Mouse (Mus musculus): ENCODE measurements around the gene Sphkap. TPM values are rescaled to one million over a fixed set of nuclear protein-coding genes. Genes with fewer than 3 reads are reported as not detected.

Gene Sphkap
- polyA plus RNA-seq, 1 experiment from 2014 or later: 24.3 TPM

DNA sequence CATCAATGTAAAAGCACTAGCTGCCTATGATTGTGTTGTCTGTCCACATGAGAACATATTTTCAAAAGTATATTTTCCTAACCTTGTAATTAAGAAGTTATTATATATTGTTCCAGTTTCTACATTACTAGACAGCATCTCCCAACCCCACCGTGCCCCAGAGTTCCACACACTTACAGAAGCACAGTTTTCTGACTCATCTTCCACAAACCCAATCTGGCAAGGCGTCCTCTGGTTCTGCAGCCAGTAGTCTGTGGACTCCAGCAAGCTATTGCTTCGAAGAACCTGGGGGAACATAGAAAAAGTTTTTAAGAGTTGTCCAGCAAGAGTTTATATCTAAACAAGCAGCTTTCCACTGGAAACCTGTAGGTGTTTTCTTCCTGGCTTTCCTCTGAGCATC is 68.6 kb downstream of the Sphkap start:
- Histone ChIP-seq H3K27me3 (ENCODE audit: control insufficient read depth, insufficient read depth, low read length) (no peaks in the 10 kb centered on the region), H3K9me3 (ENCODE audit: control insufficient read depth, low read length) (no peaks in the 10 kb centered on the region; the same call in 1 of the 2 replicates), H3K9ac (replicated peaks; ENCODE audit: low read depth, low read length) (no peak overlapping the region), H3K4me1 (ENCODE audit: control insufficient read depth, insufficient read depth, low read length) (no peaks in the 10 kb centered on the region), H3K4me3 (ENCODE audit: low read depth, low read length) (no peak overlapping the region), H3K36me3 (ENCODE audit: control insufficient read depth, insufficient read depth, low read length) (no peaks in the 10 kb centered on the region), H3K27ac (ENCODE audit: low read depth, low read length) (no peak overlapping the region), H3K4me2 (ENCODE audit: low read depth, low read length) (no peak overlapping the region)
- 89% methylated on average over 3 of the region's 3 CpGs for WGBS
- no peak for ATAC-seq (ENCODE audit: low read depth)

DNA sequence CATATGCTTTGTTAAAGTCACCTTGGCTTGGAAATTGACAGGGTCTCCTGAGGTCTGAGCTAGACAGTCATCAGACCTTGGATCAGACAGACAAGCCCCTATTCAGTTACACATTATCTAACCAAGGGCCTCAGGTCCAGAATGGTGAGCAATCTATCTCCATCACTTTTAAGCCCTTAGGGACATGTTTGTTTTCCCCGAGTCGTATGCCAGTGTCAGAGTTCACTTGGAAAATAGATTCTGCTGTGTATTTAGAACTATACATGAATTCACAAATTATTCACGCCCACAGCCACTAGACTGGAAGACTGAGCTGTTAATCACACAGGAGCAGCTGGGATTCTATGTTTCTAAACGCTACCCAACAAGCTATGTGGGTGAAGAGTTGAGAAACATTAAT is 91.1 kb downstream of the Sphkap start:
- Histone ChIP-seq H3K36me3 (ENCODE audit: control insufficient read depth, insufficient read depth, low read length) (no peaks in the 10 kb centered on the region), H3K4me2 (ENCODE audit: low read depth, low read length) (no peak overlapping the region), H3K4me1 (ENCODE audit: control insufficient read depth, insufficient read depth, low read length) (no peaks in the 10 kb centered on the region), H3K27ac (ENCODE audit: low read depth, low read length) (no peak overlapping the region), H3K27me3 (ENCODE audit: control insufficient read depth, insufficient read depth, low read length) (no peaks in the 10 kb centered on the region), H3K9me3 (ENCODE audit: control insufficient read depth, low read length) (no peaks in the 10 kb centered on the region), H3K9ac (replicated peaks; ENCODE audit: low read depth, low read length) (no peak overlapping the region), H3K4me3 (ENCODE audit: low read depth, low read length) (no peak overlapping the region)
- WGBS: 14% methylated on average over 4 of the region's 4 CpGs
- peak; percentile 41; the same call in 1 of the 2 replicates for ATAC-seq (ENCODE audit: low read depth)

DNA sequence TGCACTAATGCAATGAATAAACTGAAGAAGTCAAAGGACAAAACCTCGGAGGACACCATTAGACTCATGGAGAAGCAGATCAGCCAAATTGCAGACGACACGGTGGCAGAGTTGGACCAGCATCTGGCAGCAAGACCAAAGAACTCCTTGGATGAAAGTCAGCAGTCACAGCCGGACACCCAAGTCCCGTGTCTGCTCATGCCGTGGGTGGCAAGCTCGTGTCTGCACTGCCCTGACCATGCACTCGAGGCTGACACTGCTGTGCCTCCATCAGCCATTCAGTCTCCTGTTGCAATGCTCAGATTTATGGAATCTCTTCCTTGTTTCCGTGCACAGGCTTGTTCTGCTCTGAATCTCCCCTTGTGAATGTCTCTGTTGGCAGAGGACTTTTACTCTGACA is 92.9 kb downstream of the Sphkap start:
- no peak overlapping the region for H3K4me2 ChIP-seq (ENCODE audit: low read depth, low read length)
- 69% methylated on average over 9 of the region's 9 CpGs for WGBS
- no peaks in the 10 kb centered on the region for H3K9me3 ChIP-seq (ENCODE audit: control insufficient read depth, low read length)
- no peaks in the 10 kb centered on the region for H3K36me3 ChIP-seq (ENCODE audit: control insufficient read depth, insufficient read depth, low read length)
- H3K27ac ChIP-seq (ENCODE audit: low read depth, low read length): no peak overlapping the region
- no peak overlapping the region for H3K9ac ChIP-seq (replicated peaks; ENCODE audit: low read depth, low read length)
- H3K4me3 ChIP-seq (ENCODE audit: low read depth, low read length): no peak overlapping the region
- no peak for ATAC-seq (ENCODE audit: low read depth)
- no peaks in the 10 kb centered on the region for H3K4me1 ChIP-seq (ENCODE audit: control insufficient read depth, insufficient read depth, low read length)
- no peaks in the 10 kb centered on the region for H3K27me3 ChIP-seq (ENCODE audit: control insufficient read depth, insufficient read depth, low read length)

DNA sequence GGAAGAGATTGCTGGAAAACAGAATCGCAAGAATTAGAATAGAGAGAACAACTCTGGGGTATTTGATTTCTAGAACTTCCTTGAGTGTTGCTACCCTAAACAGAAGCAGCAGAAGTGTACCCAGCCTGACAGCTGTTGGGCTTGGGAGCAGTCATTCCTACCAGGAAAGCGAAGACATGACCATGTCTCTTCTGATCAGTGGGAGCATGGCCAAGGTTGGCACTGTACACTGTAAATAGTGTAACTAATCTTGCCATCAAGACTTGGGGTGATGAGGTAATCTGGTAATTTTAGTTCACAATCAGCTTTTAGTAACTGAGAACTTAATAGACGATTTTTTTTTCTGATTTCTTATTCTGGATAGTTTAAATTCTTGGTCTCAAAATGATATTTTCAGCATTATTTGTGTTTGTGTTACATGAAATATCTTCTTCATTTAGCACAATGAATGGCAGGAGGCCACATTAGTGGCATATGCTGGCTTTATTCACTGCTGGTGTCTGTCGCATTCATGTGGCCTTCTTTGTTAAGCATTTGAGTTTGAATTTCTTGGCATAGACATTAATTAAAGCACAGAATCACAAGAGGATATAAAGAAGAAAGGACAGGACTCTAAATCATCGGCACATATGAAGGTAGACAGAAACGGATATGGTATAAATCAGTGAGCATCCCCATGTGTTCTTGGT is 96.2 kb downstream of the Sphkap start:
- Histone ChIP-seq H3K4me1 (ENCODE audit: control insufficient read depth, insufficient read depth, low read length) (no peaks in the 10 kb centered on the region), H3K36me3 (ENCODE audit: control insufficient read depth, insufficient read depth, low read length) (no peaks in the 10 kb centered on the region), H3K27me3 (ENCODE audit: control insufficient read depth, insufficient read depth, low read length) (no peaks in the 10 kb centered on the region), H3K9me3 (ENCODE audit: control insufficient read depth, low read length) (no peaks in the 10 kb centered on the region), H3K27ac (ENCODE audit: low read depth, low read length) (no peak overlapping the region), H3K4me2 (ENCODE audit: low read depth, low read length) (no peak overlapping the region), H3K4me3 (ENCODE audit: low read depth, low read length) (no peak overlapping the region), H3K9ac (replicated peaks; ENCODE audit: low read depth, low read length) (no peak overlapping the region)
- ATAC-seq (ENCODE audit: low read depth): no peak
- WGBS: 75% methylated on average over 6 of the region's 6 CpGs

DNA sequence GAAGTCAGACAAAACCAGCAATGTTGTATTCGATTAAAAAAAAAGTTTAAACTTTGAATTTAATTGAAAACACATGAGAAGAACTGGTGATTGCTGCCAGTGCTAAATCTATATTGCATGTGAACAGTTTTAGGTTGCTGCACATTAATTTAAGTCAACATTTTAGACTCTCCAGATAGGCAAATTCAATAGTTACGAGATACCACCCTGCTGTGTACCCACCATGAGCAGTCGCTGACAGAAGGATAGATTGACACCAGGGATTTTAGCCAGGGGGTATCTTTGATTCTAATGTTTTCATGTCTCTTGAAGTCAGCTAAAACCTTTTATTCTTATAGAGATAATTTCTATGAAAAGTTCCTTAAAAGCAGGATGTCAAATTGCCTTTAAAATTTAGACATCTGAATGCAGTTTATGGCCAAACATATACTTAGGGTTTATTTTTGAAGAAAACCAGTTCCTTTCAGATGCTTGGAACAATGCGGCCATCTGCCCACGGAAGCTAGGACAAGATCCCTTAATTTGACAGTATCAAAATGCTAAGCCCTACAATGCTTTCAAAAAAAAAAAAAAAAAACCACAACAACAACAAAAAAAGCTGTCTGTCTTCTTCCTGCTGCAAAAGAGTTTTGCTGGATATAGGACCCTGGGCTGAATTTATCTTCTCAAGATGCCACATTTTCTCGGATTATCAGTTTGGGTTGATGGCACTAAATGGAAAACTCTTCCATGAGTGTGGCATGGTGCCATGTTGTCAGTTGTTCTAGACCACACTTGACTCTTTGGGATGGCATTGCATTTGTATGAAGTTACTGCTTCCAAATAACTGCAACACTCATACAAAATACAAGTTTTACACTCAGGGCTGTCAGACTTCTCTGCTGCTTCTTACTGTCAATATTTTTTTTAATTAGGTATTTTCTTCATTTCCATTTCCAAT is 110.6 kb downstream of the Sphkap start:
- no peak overlapping the region for H3K27ac ChIP-seq (ENCODE audit: low read depth, low read length)
- no peaks in the 10 kb centered on the region for H3K27me3 ChIP-seq (ENCODE audit: control insufficient read depth, insufficient read depth, low read length)
- H3K9ac ChIP-seq (replicated peaks; ENCODE audit: low read depth, low read length): no peak overlapping the region
- no peak overlapping the region for H3K4me2 ChIP-seq (ENCODE audit: low read depth, low read length)
- H3K9me3 ChIP-seq (ENCODE audit: control insufficient read depth, low read length): no peaks in the 10 kb centered on the region
- no peaks in the 10 kb centered on the region for H3K4me1 ChIP-seq (ENCODE audit: control insufficient read depth, insufficient read depth, low read length)
- ATAC-seq (ENCODE audit: low read depth): no peak
- H3K36me3 ChIP-seq (ENCODE audit: control insufficient read depth, insufficient read depth, low read length): no peaks in the 10 kb centered on the region
- WGBS: 66% methylated on average over 6 of the region's 6 CpGs
- no peak overlapping the region for H3K4me3 ChIP-seq (ENCODE audit: low read depth, low read length)

DNA sequence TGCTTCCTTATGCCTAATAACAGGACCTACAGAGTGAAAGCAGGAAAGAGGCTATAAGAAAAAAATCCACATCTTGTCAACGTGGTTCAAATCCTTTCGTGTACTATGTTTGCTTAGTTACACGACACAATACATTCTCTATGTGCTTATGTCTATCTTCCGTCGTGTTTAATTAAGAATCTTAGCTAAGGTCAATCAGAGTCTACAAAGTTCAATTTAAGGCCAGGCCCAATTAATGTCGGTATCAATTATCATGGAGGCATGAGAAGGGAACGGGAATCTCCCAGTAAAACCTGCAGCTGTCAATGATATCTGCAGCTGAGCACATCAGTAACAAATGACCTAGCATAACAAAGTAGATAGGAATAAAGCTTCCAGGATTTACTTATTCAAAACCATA is 122.1 kb downstream of the Sphkap start:
- 61% methylated on average over 7 of the region's 7 CpGs for WGBS
- no peaks in the 10 kb centered on the region for H3K9me3 ChIP-seq (ENCODE audit: control insufficient read depth, low read length)
- H3K27me3 ChIP-seq (ENCODE audit: control insufficient read depth, insufficient read depth, low read length): no peaks in the 10 kb centered on the region

DNA sequence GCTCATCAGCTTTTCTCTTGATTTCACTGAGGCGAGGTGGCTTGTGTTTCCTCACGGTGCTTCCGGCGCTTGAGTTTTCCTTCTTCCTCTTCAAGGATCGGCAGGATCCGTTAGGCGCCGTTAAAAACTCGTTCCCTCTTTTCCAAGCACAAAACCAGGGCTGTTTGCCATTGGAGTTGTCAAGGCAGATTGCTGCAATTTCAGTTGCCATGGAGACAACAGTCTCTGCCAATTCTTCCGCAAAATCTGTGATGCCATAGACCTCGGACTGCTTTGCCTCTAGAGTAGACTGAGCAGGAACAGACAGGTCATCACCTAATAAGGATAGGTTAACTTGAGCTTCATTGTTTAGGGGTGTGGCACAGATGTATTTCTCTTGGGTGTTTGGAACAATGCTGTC is 131.0 kb downstream of the Sphkap start:
- H3K9ac ChIP-seq (replicated peaks; ENCODE audit: low read depth, low read length): no peak overlapping the region
- H3K27me3 ChIP-seq (ENCODE audit: control insufficient read depth, insufficient read depth, low read length): no peaks in the 10 kb centered on the region
- no peaks in the 10 kb centered on the region for H3K9me3 ChIP-seq (ENCODE audit: control insufficient read depth, low read length)
- H3K4me2 ChIP-seq (ENCODE audit: low read depth, low read length): 0 out of 2 replicates have a peak overlapping the region, but pooled peaks have one; percentile 4
- no peak overlapping the region for H3K4me3 ChIP-seq (ENCODE audit: low read depth, low read length)
- no peak overlapping the region for H3K27ac ChIP-seq (ENCODE audit: low read depth, low read length)
- peak; percentile 85 for ATAC-seq (ENCODE audit: low read depth)
- H3K36me3 ChIP-seq (ENCODE audit: control insufficient read depth, insufficient read depth, low read length): no peaks in the 10 kb centered on the region
- 52% methylated on average over 11 of the region's 11 CpGs for WGBS
- H3K4me1 ChIP-seq (ENCODE audit: control insufficient read depth, insufficient read depth, low read length): 0 out of 2 replicates have a peak, but pooled peaks cover 2% of the 10 kb centered on the region

More for the DNA sequence above, 122.1 kb downstream of the Sphkap start:
- Histone ChIP-seq H3K27ac (ENCODE audit: low read depth, low read length) (no peak overlapping the region), H3K4me3 (ENCODE audit: low read depth, low read length) (no peak overlapping the region), H3K4me2 (ENCODE audit: low read depth, low read length) (no peak overlapping the region), H3K4me1 (ENCODE audit: control insufficient read depth, insufficient read depth, low read length) (no peaks in the 10 kb centered on the region), H3K36me3 (ENCODE audit: control insufficient read depth, insufficient read depth, low read length) (no peaks in the 10 kb centered on the region), H3K9ac (replicated peaks; ENCODE audit: low read depth, low read length) (no peak overlapping the region)
- no peak for ATAC-seq (ENCODE audit: low read depth)

DNA sequence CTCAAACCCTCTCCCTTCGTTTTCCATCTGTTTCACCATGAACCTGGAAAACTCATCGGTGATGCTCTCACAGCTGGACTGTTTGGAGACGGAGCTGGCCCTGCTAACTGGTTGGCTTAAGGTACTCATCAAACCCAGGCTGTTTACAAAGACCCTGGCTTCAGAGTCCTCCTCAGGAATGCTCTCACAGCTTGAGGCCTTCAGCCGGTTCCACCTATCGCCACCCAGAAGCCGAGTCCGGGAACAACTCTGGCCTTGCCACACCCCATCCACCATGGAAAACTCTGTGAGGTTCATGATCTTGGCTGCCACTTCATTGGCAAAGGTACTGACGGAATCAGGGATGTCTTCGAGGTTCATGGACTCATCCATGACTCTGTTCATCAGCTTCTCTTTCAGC is 131.4 kb downstream of the Sphkap start:
- ATAC-seq (ENCODE audit: low read depth): no peak

DNA sequence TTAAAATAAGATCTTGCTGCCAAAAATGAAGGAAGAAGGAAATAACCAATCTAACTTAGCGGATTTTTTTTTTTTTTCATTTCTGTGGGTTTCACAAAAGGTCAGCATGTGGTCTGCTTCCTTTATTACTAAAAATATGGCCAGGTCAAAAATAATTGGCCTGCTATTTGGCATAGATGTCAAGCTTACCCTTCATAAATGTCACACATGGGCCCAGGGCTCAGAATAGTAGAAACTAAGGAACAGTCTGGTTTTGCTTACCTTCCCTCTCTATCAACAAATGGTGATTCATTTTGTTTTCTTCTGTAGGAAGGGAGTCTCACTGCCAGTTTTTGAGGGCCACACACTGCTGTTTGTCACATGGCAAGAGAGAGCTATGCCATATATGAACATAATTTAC is 156.3 kb downstream of the Sphkap start:
- Histone ChIP-seq H3K4me2 (ENCODE audit: low read depth, low read length) (no peak overlapping the region), H3K4me1 (ENCODE audit: control insufficient read depth, insufficient read depth, low read length) (no peaks in the 10 kb centered on the region), H3K27ac (ENCODE audit: low read depth, low read length) (no peak overlapping the region), H3K9me3 (ENCODE audit: control insufficient read depth, low read length) (no peaks in the 10 kb centered on the region), H3K36me3 (ENCODE audit: control insufficient read depth, insufficient read depth, low read length) (no peaks in the 10 kb centered on the region), H3K9ac (replicated peaks; ENCODE audit: low read depth, low read length) (no peak overlapping the region), H3K27me3 (ENCODE audit: control insufficient read depth, insufficient read depth, low read length) (no peaks in the 10 kb centered on the region), H3K4me3 (ENCODE audit: low read depth, low read length) (no peak overlapping the region)
- no peak for ATAC-seq (ENCODE audit: low read depth)
- WGBS: 92% methylated on average over 1 of the region's 1 CpGs

More for the DNA sequence above, 131.4 kb downstream of the Sphkap start:
- Histone ChIP-seq H3K4me2 (ENCODE audit: low read depth, low read length) (no peak overlapping the region), H3K4me1 (ENCODE audit: control insufficient read depth, insufficient read depth, low read length) (0 out of 2 replicates have a peak, but pooled peaks cover 2% of the 10 kb centered on the region), H3K27ac (ENCODE audit: low read depth, low read length) (no peak overlapping the region), H3K9ac (replicated peaks; ENCODE audit: low read depth, low read length) (no peak overlapping the region), H3K9me3 (ENCODE audit: control insufficient read depth, low read length) (no peaks in the 10 kb centered on the region), H3K36me3 (ENCODE audit: control insufficient read depth, insufficient read depth, low read length) (no peaks in the 10 kb centered on the region), H3K27me3 (ENCODE audit: control insufficient read depth, insufficient read depth, low read length) (no peaks in the 10 kb centered on the region), H3K4me3 (ENCODE audit: low read depth, low read length) (no peak overlapping the region)
- WGBS: 92% methylated on average over 9 of the region's 9 CpGs

Data from neural tube, embryonic 14.5 days (tissue).